ENCODE assay signal across 32 mouse cellular contexts in genomic region chr16:10911061-10911460, GRCm38 (mm10).
"Had no signal": no experiment of that assay in that cellular context is flagged by ENCODE, and none has a peak within 500 bp of the region (broad histone marks: within the 10 kb centered on the region; RNA-seq: fewer than 3 reads in every experiment).

No protein-coding gene starts in this region.

- H3K27ac ChIP-seq: heart, embryonic 15.5 days; hindbrain, embryonic 12.5 days; hindbrain, embryonic 13.5 days; hindbrain, embryonic 14.5 days; hindbrain, embryonic 15.5 days; hindbrain, postnatal 0 days; intestine, embryonic 15.5 days; kidney, embryonic 15.5 days; kidney, postnatal 0 days; layer of hippocampus, adult 2 months; left cerebral cortex, adult 2 months had no signal

- ATAC-seq: hindbrain, embryonic 16.5 days; hindbrain, postnatal 0 days; inflammation-experienced regulatory T-cells, adult 6 months; intestine, embryonic 15.5 days; intestine, embryonic 16.5 days; intestine, postnatal 0 days had no signal

- H3K27me3 ChIP-seq: heart, embryonic 15.5 days; hindbrain, embryonic 12.5 days; hindbrain, embryonic 13.5 days; hindbrain, embryonic 15.5 days; intestine, embryonic 15.5 days; kidney, embryonic 15.5 days had no signal

- H3K36me3 ChIP-seq: heart, embryonic 15.5 days; hindbrain, embryonic 10.5 days; hindbrain, embryonic 12.5 days; hindbrain, embryonic 13.5 days; hindbrain, embryonic 15.5 days; intestine, embryonic 15.5 days; kidney, embryonic 15.5 days had no signal

- H3K9ac ChIP-seq: heart, embryonic 15.5 days; hindbrain, embryonic 12.5 days; hindbrain, embryonic 13.5 days; hindbrain, embryonic 14.5 days; hindbrain, embryonic 15.5 days; intestine, embryonic 15.5 days; kidney, embryonic 15.5 days had no signal

- H3K9me3 ChIP-seq: heart, embryonic 15.5 days; hindbrain, embryonic 10.5 days; hindbrain, embryonic 12.5 days; hindbrain, embryonic 13.5 days; hindbrain, embryonic 15.5 days; intestine, embryonic 15.5 days; kidney, embryonic 15.5 days had no signal

- DNase-seq: heart, postnatal 10 days; heart, postnatal 14 days; heart, postnatal 36 days; heart, postnatal 4 days; kidney, adult 11 months; kidney, adult 18-20 months; kidney, adult 2 months; kidney, adult 8-10 months; kidney, adult 9 months; kidney, postnatal 10 days; kidney, postnatal 14 days; kidney, postnatal 25 days; kidney, postnatal 36 days; kidney, postnatal 4 days; layer of hippocampus, adult 9-11 months; layer of hippocampus, postnatal 36 days had no signal

- H3K4me1 ChIP-seq: hindbrain, embryonic 10.5 days; hindbrain, embryonic 12.5 days; hindbrain, embryonic 13.5 days; hindbrain, embryonic 15.5 days; intestine, embryonic 15.5 days; kidney, embryonic 15.5 days had no signal

- H3K4me3 ChIP-seq: heart, embryonic 15.5 days; hindbrain, embryonic 10.5 days; hindbrain, embryonic 12.5 days; hindbrain, embryonic 13.5 days; hindbrain, embryonic 15.5 days; intestine, embryonic 15.5 days; kidney, embryonic 15.5 days; layer of hippocampus, adult 2 months; left cerebral cortex, adult 2 months had no signal

- H3K4me2 ChIP-seq: heart, embryonic 15.5 days; hindbrain, embryonic 12.5 days; hindbrain, embryonic 13.5 days; hindbrain, embryonic 14.5 days; hindbrain, embryonic 15.5 days; intestine, embryonic 15.5 days; kidney, embryonic 15.5 days had no signal
